Comparison of ENCODE assay signal across 10 mouse cellular contexts in genomic region chr2:151530378-151531230, GRCm38 (mm10). TPM values are rescaled to one million over a fixed set of nuclear protein-coding genes. Genes with fewer than 3 reads are reported as not detected.
DNase-seq lines count a peak whose midpoint lies in the region; ATAC-seq and TF ChIP-seq lines count a peak whose summit lies in the region.
"Had no signal": no experiment of that assay in that cellular context is flagged by ENCODE, and none has a peak within 500 bp of the region (broad histone marks: within the 10 kb centered on the region; RNA-seq: fewer than 3 reads in every experiment).

No protein-coding gene starts in this region.

- H3K36me3 ChIP-seq in heart, embryonic 14.5 days (ENCODE audit: control insufficient read depth, insufficient read depth, low read length): no peaks in the 10 kb centered on the region
- no peaks in the 10 kb centered on the region for H3K36me3 ChIP-seq in liver, postnatal 0 days (replicated peaks; ENCODE audit: insufficient read depth, low read length)

- ATAC-seq in heart, embryonic 14.5 days (ENCODE audit: insufficient number of reproducible peaks, insufficient read depth, low FRiP score, low read depth): no peak
- ATAC-seq in liver, postnatal 0 days: peak; percentile 50

- intact Hi-C loops in gastrocnemius, postnatal 14 days (cut with DNase I; ENCODE audit: low total_unique reads): no loop called here

- peaks cover 9% of the 10 kb centered on the region in 2 experiments for H3K4me1 ChIP-seq in heart, embryonic 14.5 days (ENCODE audit: control insufficient read depth in 2 of 2, insufficient read depth in 2 of 2, low read length in 2 of 2)
- peaks cover 7% of the 10 kb centered on the region; the same call in 1 of the 2 replicates for H3K4me1 ChIP-seq in liver, postnatal 0 days (ENCODE audit: insufficient read depth)

- H3K27me3 ChIP-seq in heart, embryonic 14.5 days (ENCODE audit: control insufficient read depth, insufficient read depth, low read length): no peaks in the 10 kb centered on the region
- no peaks in the 10 kb centered on the region for H3K27me3 ChIP-seq in liver, postnatal 0 days (ENCODE audit: insufficient read depth, low read length)

- H3K27ac ChIP-seq in heart, embryonic 14.5 days (replicated peaks in 1 of 2; ENCODE audit: control insufficient read depth in 1 of 2, insufficient read depth in 1 of 2, low read depth in 2 of 2, low read length in 2 of 2): 0 out of 4 replicates have a peak overlapping the region, but pooled peaks of 1 of the 2 experiments have one; percentile 24
- H3K27ac ChIP-seq in liver, postnatal 0 days (ENCODE audit: low read depth): no peak overlapping the region

- TF ChIP-seq CTCF in liver, postnatal 0 days (IDR thresholded peaks at IDR 0.05; ENCODE audit: low read depth): peak; percentile 23; the same call in 1 of the 2 replicates

- H3K4me2 ChIP-seq in heart, embryonic 14.5 days (ENCODE audit: low read length): no peak overlapping the region
- no peak overlapping the region for H3K4me2 ChIP-seq in liver, postnatal 0 days (ENCODE audit: low read depth, low read length)

- no peak overlapping the region for H3K4me3 ChIP-seq in heart, embryonic 14.5 days (ENCODE audit: control insufficient read depth in 1 of 2, insufficient read depth in 1 of 2, low read depth in 1 of 2, low read length in 2 of 2)
- H3K4me3 ChIP-seq in liver, postnatal 0 days (ENCODE audit: low read depth, low read length): no peak overlapping the region

- peak; percentile 39; the same call in 1 of the 2 replicates for TF ChIP-seq EP300 in liver, postnatal 0 days (IDR thresholded peaks at IDR 0.05; ENCODE audit: low read depth)

- DNase-seq in heart, adult 18-20 months: no peak
- DNase-seq in MEL-GATA-1-ER (ENCODE audit: extremely low read depth, low read depth): peak; percentile 94
- DNase-seq in liver, postnatal 0 days: no peak
- DNase-seq in thymus, adult 18-20 months: peak; percentile 44 to 66
- DNase-seq in gastrocnemius, postnatal 14 days: no peak
- DNase-seq in cerebellum, postnatal 25 days: no peak
- no peak for DNase-seq in kidney, postnatal 25 days

- H3K9ac ChIP-seq in heart, embryonic 14.5 days (ENCODE audit: low read length): 0 out of 2 replicates have a peak overlapping the region, but pooled peaks have one; percentile 5
- H3K9ac ChIP-seq in liver, postnatal 0 days (replicated peaks): no peak overlapping the region

- H3K9me3 ChIP-seq in heart, embryonic 14.5 days (ENCODE audit: control insufficient read depth, low read length): no peaks in the 10 kb centered on the region
- H3K9me3 ChIP-seq in liver, postnatal 0 days (ENCODE audit: low read length): no peaks in the 10 kb centered on the region

- WGBS in heart, embryonic 14.5 days: 18% methylated on average over 8 of the region's 8 CpGs
- 33% methylated on average over 8 of the region's 8 CpGs for WGBS in liver, postnatal 0 days (ENCODE audit: insufficient replicate concordance)

RNA-seq across cellular contexts. Expression of gene Fkbp1a, which starts 11.7 kb away (rescaled TPM):
- 744 and 751 TPM in 2 replicates for polyA plus RNA-seq in heart, embryonic 14.5 days (2014; fragmentation: Nextera tagmentation; extraction: Ambion mirVana)
- total RNA-seq in heart, adult 18-20 months (2021): 100 to 1,000 TPM; 200 to 226 TPM
- polyA plus RNA-seq in liver, postnatal 0 days (2015; fragmentation: Nextera tagmentation; extraction: Ambion mirVana): 121 and 128 TPM in 2 replicates
- 100 to 1,000 TPM; 190 to 225 TPM for total RNA-seq in gastrocnemius, postnatal 14 days (2021)

RNA-seq across cellular contexts. Expression of gene Nsfl1c, which starts 36.6 kb away (rescaled TPM):
- 149 and 150 TPM in 2 replicates for polyA plus RNA-seq in heart, embryonic 14.5 days (2014; fragmentation: Nextera tagmentation; extraction: Ambion mirVana)
- total RNA-seq in heart, adult 18-20 months (2021): 10 to 100 TPM; 79.4 to 84.5 TPM
- polyA plus RNA-seq in liver, postnatal 0 days (2015; fragmentation: Nextera tagmentation; extraction: Ambion mirVana): 49.8 and 52.9 TPM in 2 replicates
- total RNA-seq in gastrocnemius, postnatal 14 days (2021): 10 to 100 TPM; 81.0 to 92.0 TPM

RNA-seq across cellular contexts. Expression of gene Sdcbp2, which starts 41.8 kb away (rescaled TPM):
- 3.2 and 3.6 TPM in 2 replicates for polyA plus RNA-seq in heart, embryonic 14.5 days (2014; fragmentation: Nextera tagmentation; extraction: Ambion mirVana)
- 1 to 10 TPM; 2.8 to 2.9 TPM for total RNA-seq in heart, adult 18-20 months (2021)
- polyA plus RNA-seq in liver, postnatal 0 days (2015; fragmentation: Nextera tagmentation; extraction: Ambion mirVana): 0.20 TPM in 2 replicates
- under 1 TPM; 0.64 to 0.91 TPM for total RNA-seq in gastrocnemius, postnatal 14 days (2021)

RNA-seq across cellular contexts. Expression of gene 4921509C19Rik, which starts 54.7 kb away (rescaled TPM):
- not detected in 2 replicates for polyA plus RNA-seq in heart, embryonic 14.5 days (2014; fragmentation: Nextera tagmentation; extraction: Ambion mirVana)
- not detected for total RNA-seq in heart, adult 18-20 months (2021)
- polyA plus RNA-seq in liver, postnatal 0 days (2015; fragmentation: Nextera tagmentation; extraction: Ambion mirVana): not detected in 2 replicates
- total RNA-seq in gastrocnemius, postnatal 14 days (2021): not detected
- total RNA-seq: layer of hippocampus, postnatal 25 days had no signal
- polyA plus RNA-seq: small intestine, adult 2 months had no signal

Comparison
In these comparisons a context has a peak if more than half of its experiments do, and no peak if none do; other contexts are left out.
1. DNase-seq: peak in MEL-GATA-1-ER (single experiment) and thymus, adult 18-20 months (2 of 2); none in heart, adult 18-20 months (0 of 2), liver, postnatal 0 days (single experiment), gastrocnemius, postnatal 14 days (single experiment), cerebellum, postnatal 25 days (0 of 2) and kidney, postnatal 25 days (0 of 2).